Mouse (Mus musculus): Measurements from ENCODE around the gene Btbd9. TPM values are rescaled to one million over a fixed set of nuclear protein-coding genes. Genes with fewer than 3 reads are reported as not detected.

Gene Btbd9
- total RNA-seq, 2 experiments from 2014 or later: 35.6 to 45.4 TPM

Other genes with a start within 250 kb of the Btbd9 start
- gene Dnah8, start 47.9 kb upstream of the Btbd9 start, total RNA-seq (2021): under 1 TPM; 0.36 to 0.46 TPM
- 100 to 1,000 TPM; 134 to 137 TPM for gene Glo1, start 50.4 kb upstream of the Btbd9 start, total RNA-seq (2021)